Mouse (Mus musculus) CH12.LX (cell line): ENCODE measurements around the gene Jak2. TPM values are rescaled to one million over a fixed set of nuclear protein-coding genes. Genes with fewer than 3 reads are reported as not detected.

ENCODE experiments used
- DNase-seq: peaks from one replicate; pipeline ENCODE4 v3.0.0-alpha.2; 2013; ENCODE audit errors: extremely low read depth
- H3K27ac ChIP-seq: 2 replicates; pipeline ENCODE4 v1.5.1; 2012; ENCODE audit warnings: low read depth, mild to moderate bottlenecking, control low read depth, moderate library complexity; ENCODE audit not compliant: insufficient read depth
- H3K27me3 ChIP-seq: replicated peaks from 2 replicates; pipeline ENCODE3; 2012; ENCODE audit warnings: inconsistent platforms
- H3K36me3 ChIP-seq, 2 experiments: replicated peaks in 1 of 2; 2 replicates each; pipeline versions ENCODE3 to v1.6.1; 2012; ENCODE audit warnings: inconsistent platforms in 1 of 2, low read length in 1 of 2, mild to moderate bottlenecking in 1 of 2, mixed read lengths in 1 of 2, moderate library complexity in 1 of 2; ENCODE audit not compliant: control insufficient read depth in 1 of 2, insufficient read depth in 1 of 2
- H3K4me1 ChIP-seq, 2 experiments: 2 replicates each; pipeline ENCODE4 v1.6.1; 2012; ENCODE audit warnings: inconsistent platforms in 1 of 2, moderate library complexity in 1 of 2; ENCODE audit not compliant: insufficient read depth in 2 of 2, control insufficient read depth in 1 of 2
- H3K4me2 ChIP-seq: 2 replicates; pipeline ENCODE4 v1.6.1; 2012; ENCODE audit warnings: low read depth, mild to moderate bottlenecking, control low read depth; ENCODE audit not compliant: poor library complexity, insufficient read depth, severe bottlenecking
- H3K4me3 ChIP-seq, 3 experiments: fragments of 150-350 bp in 1 of 3; sonication (generic) in 1 of 3; replicated peaks in 1 of 3; 2 replicates each; pipeline versions ENCODE3 to v1.5.1; 2011 to 2012; ENCODE audit warnings: low read depth in 2 of 3, low read length in 2 of 3, mild to moderate bottlenecking in 2 of 3, moderate library complexity in 2 of 3, control low read depth in 1 of 3, improper control_type of control experiment in 1 of 3, inconsistent platforms in 1 of 3, mixed read lengths in 1 of 3; ENCODE audit not compliant: poor library complexity in 1 of 3
- H3K79me2 ChIP-seq: replicated peaks from 2 replicates; pipeline ENCODE4 v1.6.1; 2012; ENCODE audit warnings: mild to moderate bottlenecking, moderate library complexity; ENCODE audit not compliant: control insufficient read depth, poor library complexity, insufficient read depth, severe bottlenecking; ENCODE audit errors: extremely low read depth
- H3K9ac ChIP-seq: 2 replicates; pipeline ENCODE4 v1.6.1; 2012; ENCODE audit warnings: low read depth, mild to moderate bottlenecking, control low read depth, moderate library complexity; ENCODE audit not compliant: insufficient read depth
- H3K9me3 ChIP-seq: replicated peaks from 2 replicates; pipeline ENCODE3; 2012; ENCODE audit warnings: low read length, inconsistent platforms, mixed read lengths
- BHLHE40 ChIP-seq: IDR thresholded peaks from 2 replicates; pipeline ENCODE4 v1.6.1; 2011; ENCODE audit warnings: mild to moderate bottlenecking, low read depth, low read length, improper control_type of control experiment
- HCFC1 ChIP-seq: IDR thresholded peaks from 2 replicates; pipeline ENCODE4 v1.6.1; 2012; ENCODE audit warnings: low read depth, mild to moderate bottlenecking, inconsistent platforms, low read length, improper control_type of control experiment
- MAFK ChIP-seq: IDR thresholded peaks from 2 replicates; pipeline ENCODE4 v1.6.1; 2011; ENCODE audit warnings: low read length, improper control_type of control experiment; ENCODE audit not compliant: insufficient replicate concordance
- NRF1 ChIP-seq: IDR thresholded peaks from 2 replicates; pipeline ENCODE4 v1.6.1; 2014; ENCODE audit warnings: low read depth, mild to moderate bottlenecking, inconsistent platforms, low read length, improper control_type of control experiment, moderate library complexity
- PAX5 ChIP-seq: IDR thresholded peaks from 2 replicates; pipeline ENCODE4 v1.6.1; 2012; ENCODE audit warnings: low read length, inconsistent platforms, mixed read lengths
- POLR2A ChIP-seq: IDR thresholded peaks from 2 replicates; pipeline ENCODE4 v1.6.1; 2011; ENCODE audit warnings: low read depth, mild to moderate bottlenecking, improper control_type of control experiment, low read length
- POLR2AphosphoS2 ChIP-seq: IDR thresholded peaks from 2 replicates; pipeline ENCODE4 v1.6.1; 2011; ENCODE audit warnings: low read depth, low read length, improper control_type of control experiment
- RAD21 ChIP-seq: IDR thresholded peaks from 2 replicates; pipeline ENCODE4 v1.6.1; 2011; ENCODE audit warnings: low read depth, mild to moderate bottlenecking, low read length, improper control_type of control experiment, moderate library complexity
- RCOR1 ChIP-seq: conservative IDR thresholded peaks from 2 replicates; pipeline ENCODE4 v1.6.1; 2012; ENCODE audit warnings: low read depth, mild to moderate bottlenecking, inconsistent platforms, low read length, improper control_type of control experiment
- SIN3A ChIP-seq: IDR thresholded peaks from 2 replicates; pipeline ENCODE4 v1.6.1; 2012; ENCODE audit warnings: low read length, improper control_type of control experiment, inconsistent platforms
- TCF12 ChIP-seq: IDR thresholded peaks from 2 replicates; pipeline ENCODE4 v1.6.1; 2014; ENCODE audit warnings: low read depth, mild to moderate bottlenecking, inconsistent platforms, low read length, improper control_type of control experiment
- UBTF ChIP-seq: IDR thresholded peaks from 2 replicates; pipeline ENCODE4 v1.6.1; 2012; ENCODE audit warnings: low read depth, mild to moderate bottlenecking, inconsistent platforms, low read length, improper control_type of control experiment, moderate library complexity
- ZMIZ1 ChIP-seq: IDR thresholded peaks from 2 replicates; pipeline ENCODE4 v1.6.1; 2012; ENCODE audit warnings: low read depth, mild to moderate bottlenecking, inconsistent platforms, low read length, improper control_type of control experiment
- dilution Hi-C: fragments of 300-500 bp; cut with MboI; formaldehyde crosslinking; loops from 2 replicates; pipeline ENCODE4 v1.14.3; 2020; ENCODE audit warnings: low sequenced_read_pairs; ENCODE audit not compliant: extremely low pct_unique_long_range_greater_than_20kb, extremely low pct_ligation_motif_present
- in situ Hi-C: fragments of 300-500 bp; cut with MboI; formaldehyde crosslinking; loops from 3 replicates; pipeline ENCODE4 v1.14.3; 2019; ENCODE audit warnings: low sequenced_read_pairs, low pct_ligation_motif_present, low pct_unique_long_range_greater_than_20kb, mixed read lengths
- polyA plus RNA-seq: library from polyadenylated mRNA; unstranded; fragments of >175 nt; gene quantifications from 2 replicates; pipeline ENCODE4 v1.2.1, GENCODE M21; 2012; ENCODE audit warnings: low read depth; ENCODE audit not compliant: insufficient read length
- total RNA-seq, 2 experiments: library from RNA; depleted of rRNA; stranded (reverse); fragments of 300-350 nt in 1 of 2; fragments of >200 nt in 1 of 2; gene quantifications; 2 replicates each; pipeline ENCODE4 v1.2.3; 2012 to 2014

Jak2 gene
- total and polyA plus RNA-seq, 3 experiments = 6.6 to 11.5 (median 8.4) TPM

GRCm38 (mm10) chr19:29362173-29362930, 110.7 kb downstream of the Jak2 start:
- peaks cover 9 to 37% of the 10 kb centered on the region in 2 experiments for H3K36me3 ChIP-seq
- TF ChIP-seq RAD21 = no peak
- TF ChIP-seq POLR2AphosphoS2 = no peak
- no peak for TF ChIP-seq POLR2A
- TF ChIP-seq BHLHE40 = no peak
- TF ChIP-seq MAFK = no peak
- no peak for TF ChIP-seq TCF12
- TF ChIP-seq SIN3A = no peak
- TF ChIP-seq HCFC1 = no peak
- TF ChIP-seq UBTF = no peak
- TF ChIP-seq ZMIZ1 = no peak
- TF ChIP-seq NRF1 = no peak
- no peak for TF ChIP-seq PAX5
- no peak for TF ChIP-seq RCOR1
- TF ChIP-seq, all 38 proteins: peak for 0
- Histone ChIP-seq H3K4me1 (peaks cover 21 to 50% of the 10 kb centered on the region in 2 experiments), H3K27me3 (no peaks in the 10 kb centered on the region), H3K9me3 (no peaks in the 10 kb centered on the region), H3K4me3 (peak overlapping the region; percentile 51 to 56 (median 53)), H3K27ac (no peak overlapping the region), H3K79me2 (no peaks in the 10 kb centered on the region; the same call in 1 of the 2 replicates), H3K4me2 (peak overlapping the region; percentile 78), H3K9ac (peak overlapping the region; percentile 40)
- dilution Hi-C loops = no loop called here
- in situ Hi-C loops = loop anchor here (25.0 kb wide), 2 partner anchors 450 to 575 kb away; partner anchors contain the start of genes 9930021J03Rik and Ranbp6
- DNase-seq = no peak

Other genes with a start within 250 kb of the Jak2 start
- 21.3 TPM in 2 replicates for gene Ak3, start 203.9 kb upstream of the Jak2 start, total RNA-seq (2012; rRNA removed)
- 33.9 and 36.0 TPM in 2 replicates for gene Ak3, start 203.9 kb upstream of the Jak2 start, total RNA-seq (2014; rRNA removed)
- 36.5 and 38.8 TPM in 2 replicates for gene Ak3, start 203.9 kb upstream of the Jak2 start, polyA plus RNA-seq
- 63.4 and 80.2 TPM in 2 replicates for gene Rcl1, start 150.5 kb upstream of the Jak2 start, total RNA-seq (2012; rRNA removed)
- 103 and 109 TPM in 2 replicates for gene Rcl1, start 150.5 kb upstream of the Jak2 start, total RNA-seq (2014; rRNA removed)
- 104 and 126 TPM in 2 replicates for gene Rcl1, start 150.5 kb upstream of the Jak2 start, polyA plus RNA-seq
- gene Insl6, start 73.5 kb downstream of the Jak2 start, total RNA-seq (2012; rRNA removed) = 8.0 and 11.2 TPM in 2 replicates
- gene Insl6, start 73.5 kb downstream of the Jak2 start, total RNA-seq (2014; rRNA removed) = 8.5 and 9.8 TPM in 2 replicates
- 5.1 and 5.7 TPM in 2 replicates for gene Insl6, start 73.5 kb downstream of the Jak2 start, polyA plus RNA-seq
- gene Rln1, start 82.8 kb downstream of the Jak2 start, total RNA-seq (2012; rRNA removed) = not detected in 2 replicates
- not detected in 2 replicates for gene Rln1, start 82.8 kb downstream of the Jak2 start, total RNA-seq (2014; rRNA removed)
- not detected in 2 replicates for gene Rln1, start 82.8 kb downstream of the Jak2 start, polyA plus RNA-seq
- 27.7 and 31.3 TPM in 2 replicates for gene Plgrkt, start 115.6 kb downstream of the Jak2 start, total RNA-seq (2012; rRNA removed)
- 27.9 and 33.0 TPM in 2 replicates for gene Plgrkt, start 115.6 kb downstream of the Jak2 start, total RNA-seq (2014; rRNA removed)
- 38.3 and 40.6 TPM in 2 replicates for gene Plgrkt, start 115.6 kb downstream of the Jak2 start, polyA plus RNA-seq
- 4.7 and 6.7 TPM in 2 replicates for gene Cd274, start 115.6 kb downstream of the Jak2 start, total RNA-seq (2012; rRNA removed)
- gene Cd274, start 115.6 kb downstream of the Jak2 start, total RNA-seq (2014; rRNA removed) = 7.4 and 8.6 TPM in 2 replicates
- gene Cd274, start 115.6 kb downstream of the Jak2 start, polyA plus RNA-seq = 14.7 and 15.9 TPM in 2 replicates
- gene Pdcd1lg2, start 159.1 kb downstream of the Jak2 start, total RNA-seq (2012; rRNA removed) = 1.6 and 1.7 TPM in 2 replicates
- gene Pdcd1lg2, start 159.1 kb downstream of the Jak2 start, total RNA-seq (2014; rRNA removed) = 1.4 and 2.4 TPM in 2 replicates
- gene Pdcd1lg2, start 159.1 kb downstream of the Jak2 start, polyA plus RNA-seq = 4.6 and 5.5 TPM in 2 replicates